Mouse (Mus musculus): ENCODE measurements around the gene Ptp4a2. TPM values are rescaled to one million over a fixed set of nuclear protein-coding genes. Genes with fewer than 3 reads are reported as not detected.
"Not testable (repeated sequence)": the region's sequence is repeated elsewhere in the genome, so short reads cannot be mapped to it uniquely, and the experiment has no call there.

The Ptp4a2 gene
- polyA plus RNA-seq, 1 experiment from 2014 or later = 198 TPM

GRCm38 (mm10) chr4:129861400-129861799 is 50.4 kb downstream of the Ptp4a2 start:
- no peak overlapping the region for H3K9ac ChIP-seq (replicated peaks)
- DNase-seq (no peak), ATAC-seq (no peak)
- H3K27ac ChIP-seq (ENCODE audit: low read depth) = no peak overlapping the region
- 46% methylated on average over 8 of the region's 8 CpGs for WGBS (ENCODE audit: insufficient replicate concordance)
- H3K36me3 ChIP-seq (replicated peaks; ENCODE audit: insufficient read depth, low read length) = no peaks in the 10 kb centered on the region
- no peak overlapping the region for H3K4me2 ChIP-seq (ENCODE audit: low read depth, low read length)
- no peaks in the 10 kb centered on the region for H3K4me1 ChIP-seq (ENCODE audit: insufficient read depth)
- no peaks in the 10 kb centered on the region for H3K9me3 ChIP-seq (ENCODE audit: low read length)
- TF ChIP-seq EP300 (IDR thresholded peaks at IDR 0.05; ENCODE audit: low read depth) = no peak
- no peak for TF ChIP-seq CTCF (IDR thresholded peaks at IDR 0.05; ENCODE audit: low read depth)
- no peak overlapping the region for H3K4me3 ChIP-seq (ENCODE audit: low read depth, low read length)
- H3K27me3 ChIP-seq (ENCODE audit: insufficient read depth, low read length) = no peaks in the 10 kb centered on the region

GRCm38 (mm10) chr4:129862357-129862756 is 51.3 kb downstream of the Ptp4a2 start:
- DNase-seq (no peak), ATAC-seq (no peak)
- TF ChIP-seq EP300 (IDR thresholded peaks at IDR 0.05; ENCODE audit: low read depth) (no peak), CTCF (IDR thresholded peaks at IDR 0.05; ENCODE audit: low read depth) (no peak)
- Histone ChIP-seq H3K27ac (ENCODE audit: low read depth) (no peak overlapping the region), H3K4me1 (ENCODE audit: insufficient read depth) (no peaks in the 10 kb centered on the region), H3K36me3 (replicated peaks; ENCODE audit: insufficient read depth, low read length) (no peaks in the 10 kb centered on the region), H3K4me2 (ENCODE audit: low read depth, low read length) (no peak overlapping the region), H3K4me3 (ENCODE audit: low read depth, low read length) (no peak overlapping the region), H3K9ac (replicated peaks) (no peak overlapping the region), H3K27me3 (ENCODE audit: insufficient read depth, low read length) (no peaks in the 10 kb centered on the region), H3K9me3 (ENCODE audit: low read length) (no peaks in the 10 kb centered on the region)
- WGBS (ENCODE audit: insufficient replicate concordance) = 85% methylated on average over 3 of the region's 3 CpGs

GRCm38 (mm10) chr4:129866171-129866570 is 55.2 kb downstream of the Ptp4a2 start:
- H3K4me1 ChIP-seq (ENCODE audit: insufficient read depth); H3K36me3 ChIP-seq (replicated peaks; ENCODE audit: insufficient read depth, low read length); H3K27me3 ChIP-seq (ENCODE audit: insufficient read depth, low read length); H3K27ac ChIP-seq (ENCODE audit: low read depth); ATAC-seq; H3K4me3 ChIP-seq (ENCODE audit: low read depth, low read length); H3K9me3 ChIP-seq (ENCODE audit: low read length); H3K4me2 ChIP-seq (ENCODE audit: low read depth, low read length); DNase-seq; H3K9ac ChIP-seq (replicated peaks): not testable (repeated sequence)
- peak; percentile 25; the same call in 1 of the 2 replicates for TF ChIP-seq CTCF (IDR thresholded peaks at IDR 0.05; ENCODE audit: low read depth)
- WGBS (ENCODE audit: insufficient replicate concordance) = 90% methylated on average over 5 of the region's 5 CpGs

- Histone ChIP-seq H3K4me1 (ENCODE audit: insufficient read depth) (no peaks in the 10 kb centered on the region), H3K9ac (replicated peaks) (no peak overlapping the region), H3K27ac (ENCODE audit: low read depth) (no peak overlapping the region), H3K4me2 (ENCODE audit: low read depth, low read length) (no peak overlapping the region), H3K27me3 (ENCODE audit: insufficient read depth, low read length) (no peaks in the 10 kb centered on the region), H3K36me3 (replicated peaks; ENCODE audit: insufficient read depth, low read length) (no peaks in the 10 kb centered on the region), H3K9me3 (ENCODE audit: low read length) (no peaks in the 10 kb centered on the region), H3K4me3 (ENCODE audit: low read depth, low read length) (no peak overlapping the region)
- TF ChIP-seq EP300 (IDR thresholded peaks at IDR 0.05; ENCODE audit: low read depth) = no peak
- TF ChIP-seq CTCF (IDR thresholded peaks at IDR 0.05; ENCODE audit: low read depth) = no peak
- DNase-seq = no peak
- ATAC-seq = no peak
- 56% methylated on average over 6 of the region's 6 CpGs for WGBS (ENCODE audit: insufficient replicate concordance)
These were observed 57.2 kb downstream of the Ptp4a2 start for GRCm38 (mm10) chr4:129868211-129868610.

GRCm38 (mm10) chr4:129870483-129870882 is 59.5 kb downstream of the Ptp4a2 start:
- Histone ChIP-seq H3K27ac (ENCODE audit: low read depth) (no peak overlapping the region), H3K27me3 (ENCODE audit: insufficient read depth, low read length) (no peaks in the 10 kb centered on the region), H3K36me3 (replicated peaks; ENCODE audit: insufficient read depth, low read length) (no peaks in the 10 kb centered on the region), H3K4me3 (ENCODE audit: low read depth, low read length) (no peak overlapping the region), H3K4me2 (ENCODE audit: low read depth, low read length) (no peak overlapping the region), H3K9ac (replicated peaks) (no peak overlapping the region), H3K4me1 (ENCODE audit: insufficient read depth) (no peaks in the 10 kb centered on the region), H3K9me3 (ENCODE audit: low read length) (no peaks in the 10 kb centered on the region)
- TF ChIP-seq CTCF (IDR thresholded peaks at IDR 0.05; ENCODE audit: low read depth) = no peak
- TF ChIP-seq EP300 (IDR thresholded peaks at IDR 0.05; ENCODE audit: low read depth) = no peak
- WGBS (ENCODE audit: insufficient replicate concordance) = 69% methylated on average over 6 of the region's 6 CpGs
- no peak for DNase-seq
- ATAC-seq = no peak

GRCm38 (mm10) chr4:129872376-129872922 is 61.4 kb downstream of the Ptp4a2 start:
- H3K27ac ChIP-seq (ENCODE audit: low read depth) = no peak overlapping the region
- ATAC-seq (no peak), DNase-seq (no peak)
- no peaks in the 10 kb centered on the region for H3K27me3 ChIP-seq (ENCODE audit: insufficient read depth, low read length)
- no peaks in the 10 kb centered on the region for H3K9me3 ChIP-seq (ENCODE audit: low read length)
- 78% methylated on average over 9 of the region's 9 CpGs for WGBS (ENCODE audit: insufficient replicate concordance)
- no peak overlapping the region for H3K4me2 ChIP-seq (ENCODE audit: low read depth, low read length)
- no peaks in the 10 kb centered on the region for H3K36me3 ChIP-seq (replicated peaks; ENCODE audit: insufficient read depth, low read length)
- no peak overlapping the region for H3K9ac ChIP-seq (replicated peaks)
- TF ChIP-seq CTCF (IDR thresholded peaks at IDR 0.05; ENCODE audit: low read depth) (no peak), EP300 (IDR thresholded peaks at IDR 0.05; ENCODE audit: low read depth) (no peak)
- peaks cover 4% of the 10 kb centered on the region; the same call in 1 of the 2 replicates for H3K4me1 ChIP-seq (ENCODE audit: insufficient read depth)
- no peak overlapping the region for H3K4me3 ChIP-seq (ENCODE audit: low read depth, low read length)

GRCm38 (mm10) chr4:129874805-129875204 is 63.8 kb downstream of the Ptp4a2 start:
- ATAC-seq = no peak
- H3K4me3 ChIP-seq (ENCODE audit: low read depth, low read length) = no peak overlapping the region
- WGBS (ENCODE audit: insufficient replicate concordance) = 72% methylated on average over 10 of the region's 10 CpGs
- H3K27me3 ChIP-seq (ENCODE audit: insufficient read depth, low read length) = no peaks in the 10 kb centered on the region
- TF ChIP-seq EP300 (IDR thresholded peaks at IDR 0.05; ENCODE audit: low read depth) (no peak), CTCF (IDR thresholded peaks at IDR 0.05; ENCODE audit: low read depth) (no peak)
- no peaks in the 10 kb centered on the region for H3K9me3 ChIP-seq (ENCODE audit: low read length)
- no peak overlapping the region for H3K27ac ChIP-seq (ENCODE audit: low read depth)
- H3K9ac ChIP-seq (replicated peaks) = no peak overlapping the region
- DNase-seq = no peak
- no peaks in the 10 kb centered on the region for H3K36me3 ChIP-seq (replicated peaks; ENCODE audit: insufficient read depth, low read length)
- H3K4me1 ChIP-seq (ENCODE audit: insufficient read depth) = peaks cover 13% of the 10 kb centered on the region
- H3K4me2 ChIP-seq (ENCODE audit: low read depth, low read length) = no peak overlapping the region
